Mouse (Mus musculus) E14TG2a.4 (cell line): ENCODE measurements around the gene Fxn.
A peak's percentile ranks its signal among the peaks of the same experiment; 100 is the strongest.

Experiments used
- H3K27me3 ChIP-seq: 2 replicates; pipeline ENCODE4 v1.6.1; 2014; ENCODE audit warnings: low read length, control low read depth; ENCODE audit not compliant: insufficient read depth
- H3K36me3 ChIP-seq: 2 replicates; pipeline ENCODE4 v1.6.1; 2014; ENCODE audit warnings: low read length, control low read depth; ENCODE audit not compliant: insufficient read depth
- H3K4me1 ChIP-seq: replicated peaks from 2 replicates; pipeline ENCODE4 v1.6.1; 2014; ENCODE audit warnings: low read depth, low read length, control low read depth
- H3K4me3 ChIP-seq: replicated peaks from 2 replicates; pipeline ENCODE4 v1.5.1; 2014; ENCODE audit warnings: mild to moderate bottlenecking, low read length
- H3K9me3 ChIP-seq: 2 replicates; pipeline ENCODE4 v1.6.1; 2014; ENCODE audit warnings: low read length, control low read depth
- CTCF ChIP-seq: conservative IDR thresholded peaks from 2 replicates; pipeline ENCODE4 v1.5.1; 2014; ENCODE audit warnings: low read length
- NANOG ChIP-seq: IDR thresholded peaks from 2 replicates; pipeline ENCODE4 v1.6.1; 2014; ENCODE audit warnings: borderline replicate concordance, low read length, mixed read lengths
- POU5F1 ChIP-seq: IDR thresholded peaks from 2 replicates; pipeline ENCODE4 v1.6.1; 2014; ENCODE audit warnings: low read length, borderline replicate concordance

Gene Fxn

DNA sequence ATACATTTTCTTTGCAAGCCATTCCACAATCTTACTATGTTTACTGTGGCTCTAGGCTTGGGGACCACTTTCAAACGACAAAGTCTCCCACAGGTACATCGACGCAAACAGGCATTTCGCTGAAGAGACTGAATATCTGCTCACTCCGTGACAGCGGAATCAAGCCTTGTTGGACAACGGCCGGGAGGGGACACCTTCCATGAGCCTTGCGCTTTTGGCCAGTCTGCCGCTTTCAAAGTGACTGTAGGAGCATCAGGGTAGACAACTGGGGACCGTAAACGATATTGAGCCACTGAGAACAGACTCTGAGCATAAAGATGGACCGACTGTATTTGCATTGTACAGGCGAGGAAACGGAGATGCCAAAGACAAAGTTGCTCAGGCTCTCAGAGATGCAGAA lies 1.5 kb downstream of the Fxn start:
- Histone ChIP-seq H3K4me3 (peak overlapping the region; percentile 86; the same call in 1 of the 2 replicates), H3K36me3 (peaks cover 20% of the 10 kb centered on the region), H3K9me3 (no peaks in the 10 kb centered on the region), H3K27me3 (no peaks in the 10 kb centered on the region), H3K4me1 (peaks cover 23% of the 10 kb centered on the region)
- no peak for TF ChIP-seq CTCF
- TF ChIP-seq NANOG: no peak
- no peak for TF ChIP-seq POU5F1

- H3K36me3 ChIP-seq: peaks cover 32% of the 10 kb centered on the region
- peaks cover 29% of the 10 kb centered on the region for H3K4me1 ChIP-seq
- H3K27me3 ChIP-seq: no peaks in the 10 kb centered on the region
- H3K4me3 ChIP-seq: no peak overlapping the region
- H3K9me3 ChIP-seq: no peaks in the 10 kb centered on the region
- TF ChIP-seq CTCF: no peak
- no peak for TF ChIP-seq POU5F1
- no peak for TF ChIP-seq NANOG
These were observed 6.1 kb downstream of the Fxn start for GRCm38 (mm10) chr19:24274281-24274680.

- Histone ChIP-seq H3K36me3 (peaks cover 31% of the 10 kb centered on the region), H3K4me3 (0 out of 2 replicates have a peak overlapping the region, but pooled peaks have one; percentile 7), H3K4me1 (peaks cover 42% of the 10 kb centered on the region), H3K27me3 (no peaks in the 10 kb centered on the region), H3K9me3 (no peaks in the 10 kb centered on the region)
- no peak for TF ChIP-seq POU5F1
- TF ChIP-seq NANOG: no peak
- TF ChIP-seq CTCF: peak; percentile 79
These were observed 8.5 kb downstream of the Fxn start for GRCm38 (mm10) chr19:24271746-24272426.

DNA sequence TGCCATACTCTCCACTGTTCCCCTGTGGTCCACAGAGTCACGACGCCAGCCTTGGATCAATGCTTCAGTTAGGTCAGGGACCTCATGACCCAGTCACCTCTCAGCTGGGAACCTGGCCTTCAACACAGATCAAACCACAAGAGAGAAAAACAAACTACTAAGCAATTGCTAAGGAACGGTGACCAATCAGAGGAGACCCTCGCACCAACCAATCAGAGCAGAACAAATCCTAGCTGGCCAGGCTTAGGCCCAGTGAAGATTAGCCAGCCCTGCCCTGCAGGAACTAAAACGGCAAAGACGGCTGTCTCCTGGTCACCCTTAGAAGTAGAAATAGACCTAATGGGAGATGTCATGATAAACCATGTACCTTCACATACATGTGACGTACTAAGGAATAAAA lies 9.1 kb downstream of the Fxn start:
- H3K27me3 ChIP-seq: no peaks in the 10 kb centered on the region
- no peaks in the 10 kb centered on the region for H3K9me3 ChIP-seq
- TF ChIP-seq POU5F1: no peak
- no peak for TF ChIP-seq NANOG
- TF ChIP-seq CTCF: no peak
- H3K36me3 ChIP-seq: peaks cover 25% of the 10 kb centered on the region
- H3K4me3 ChIP-seq: no peak overlapping the region
- peaks cover 45% of the 10 kb centered on the region for H3K4me1 ChIP-seq

GRCm38 (mm10) chr19:24268531-24268930 lies 11.9 kb downstream of the Fxn start:
- no peaks in the 10 kb centered on the region for H3K27me3 ChIP-seq
- H3K36me3 ChIP-seq: peaks cover 29% of the 10 kb centered on the region
- no peak for TF ChIP-seq POU5F1
- no peak for TF ChIP-seq CTCF
- no peak for TF ChIP-seq NANOG
- peak overlapping the region; percentile 5; the same call in 1 of the 2 replicates for H3K4me3 ChIP-seq
- H3K4me1 ChIP-seq: peaks cover 45% of the 10 kb centered on the region
- no peaks in the 10 kb centered on the region for H3K9me3 ChIP-seq

DNA sequence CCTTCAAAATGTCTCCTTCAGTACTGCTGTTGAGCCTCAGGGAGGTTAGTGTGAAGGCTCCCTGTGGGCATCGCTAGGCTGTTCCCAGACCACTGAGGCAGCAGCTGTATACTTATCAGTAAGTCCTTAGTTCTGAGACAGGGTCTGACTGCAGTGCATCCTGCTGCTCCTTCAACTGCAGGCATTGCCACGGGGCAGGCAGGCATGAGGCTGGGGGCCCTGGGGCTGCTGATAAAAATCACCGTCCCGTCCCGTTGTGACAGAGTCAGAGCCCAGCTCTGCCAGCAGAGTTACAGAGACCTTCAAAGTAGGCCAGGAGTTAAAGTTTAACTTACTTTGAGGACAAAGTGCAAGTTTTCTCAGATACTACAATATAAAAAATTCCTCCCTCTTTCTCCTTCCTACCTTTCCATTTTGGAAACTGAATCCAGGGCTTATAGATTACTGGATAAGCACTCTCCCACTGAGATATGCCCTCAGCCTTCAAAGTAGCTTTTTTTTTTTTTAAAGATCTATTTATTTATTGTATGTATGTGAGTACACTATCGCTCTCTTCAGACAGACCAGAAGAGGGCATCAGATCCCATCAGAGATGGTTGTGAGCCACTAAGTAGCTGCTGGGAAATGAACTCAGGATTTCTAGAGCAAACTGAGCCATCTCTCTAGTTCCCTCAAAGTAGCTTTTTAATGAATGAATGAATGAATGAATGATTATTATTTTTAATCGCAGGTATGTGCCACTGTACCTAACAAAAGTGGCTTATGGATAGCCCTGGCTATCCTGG lies 14.2 kb downstream of the Fxn start:
- peaks cover 43% of the 10 kb centered on the region for H3K4me1 ChIP-seq
- no peaks in the 10 kb centered on the region for H3K27me3 ChIP-seq
- H3K9me3 ChIP-seq: no peaks in the 10 kb centered on the region
- no peak for TF ChIP-seq POU5F1
- TF ChIP-seq NANOG: no peak
- TF ChIP-seq CTCF: no peak
- no peak overlapping the region for H3K4me3 ChIP-seq
- H3K36me3 ChIP-seq: peaks cover 29% of the 10 kb centered on the region

DNA sequence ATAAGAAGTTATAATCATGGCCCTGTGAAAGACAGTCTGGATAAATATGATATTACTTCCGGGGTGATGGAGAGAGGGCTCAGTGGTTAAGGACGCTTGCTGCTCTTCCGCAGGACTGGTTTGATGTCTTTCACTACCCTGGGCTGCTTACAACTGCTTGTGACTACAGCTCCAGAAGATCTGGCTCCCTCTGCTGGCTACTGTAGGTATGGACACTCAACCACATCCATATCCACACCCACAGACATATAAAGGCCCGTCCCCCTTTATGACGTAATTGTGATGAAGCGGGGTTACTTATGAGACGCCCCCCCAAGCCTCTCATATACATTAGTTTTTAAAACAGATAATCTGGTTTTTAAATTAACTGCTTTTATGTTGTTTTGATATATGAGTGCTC lies 15.4 kb downstream of the Fxn start:
- Histone ChIP-seq H3K36me3 (peaks cover 25% of the 10 kb centered on the region), H3K27me3 (no peaks in the 10 kb centered on the region), H3K4me1 (peaks cover 39% of the 10 kb centered on the region), H3K4me3 (no peak overlapping the region), H3K9me3 (no peaks in the 10 kb centered on the region)
- no peak for TF ChIP-seq NANOG
- TF ChIP-seq CTCF: peak; percentile 77

DNA sequence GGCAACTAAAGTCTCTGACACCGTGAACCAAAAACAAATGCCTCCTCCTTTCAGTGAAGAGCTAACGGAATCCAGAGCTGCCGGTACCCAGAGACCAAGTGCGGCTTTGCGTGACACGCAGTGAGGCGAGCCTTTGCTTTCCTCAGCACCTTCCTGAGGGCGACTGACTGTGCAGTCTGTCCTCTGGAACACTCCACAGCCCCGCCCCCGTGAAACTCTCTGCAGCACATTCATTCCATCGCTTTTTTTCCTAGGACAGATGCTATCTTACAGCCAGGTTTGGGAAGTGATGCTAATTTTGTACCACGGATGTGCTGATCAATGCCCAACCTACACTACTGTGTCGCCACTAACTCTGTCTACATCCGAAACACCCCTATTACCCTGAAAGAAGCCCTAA lies 17.7 kb downstream of the Fxn start:
- 0 out of 2 replicates have a peak overlapping the region, but pooled peaks have one; percentile 7 for H3K4me3 ChIP-seq
- H3K9me3 ChIP-seq: no peaks in the 10 kb centered on the region
- TF ChIP-seq POU5F1 (no peak), CTCF (no peak), NANOG (no peak)
- peaks cover 31% of the 10 kb centered on the region for H3K4me1 ChIP-seq
- peaks cover 22% of the 10 kb centered on the region for H3K36me3 ChIP-seq
- no peaks in the 10 kb centered on the region for H3K27me3 ChIP-seq
